Mouse (Mus musculus) small intestine, adult 2 months (tissue): ENCODE results near the gene Arid2. TPM values are rescaled to one million over a fixed set of nuclear protein-coding genes. Genes with fewer than 3 reads are reported as not detected.

Source experiments
- H3K27ac ChIP-seq: fragments of 200-500 bp; 2 replicates; pipeline ENCODE4 v1.5.1; 2012; ENCODE audit warnings: low read depth, low read length, control low read depth, inconsistent platforms; ENCODE audit not compliant: insufficient read depth
- H3K27me3 ChIP-seq: fragments of 200-500 bp; 2 replicates; pipeline ENCODE4 v1.6.1; 2012; ENCODE audit warnings: mild to moderate bottlenecking, moderate library complexity, low read length, inconsistent platforms; ENCODE audit not compliant: control insufficient read depth, insufficient read depth
- H3K36me3 ChIP-seq: fragments of 200-500 bp; 2 replicates; pipeline ENCODE4 v1.6.1; 2012; ENCODE audit warnings: mild to moderate bottlenecking, low read length, control low read depth, inconsistent platforms; ENCODE audit not compliant: control insufficient read depth, insufficient read depth
- H3K4me1 ChIP-seq: fragments of 200-500 bp; 2 replicates; pipeline ENCODE4 v1.6.1; 2012; ENCODE audit warnings: low read length, inconsistent platforms, mixed read lengths; ENCODE audit not compliant: control insufficient read depth, insufficient read depth, insufficient read length
- H3K4me3 ChIP-seq: fragments of 200-500 bp; 2 replicates; pipeline ENCODE4 v1.5.1; 2012; ENCODE audit warnings: low read depth, mild to moderate bottlenecking, control low read depth, inconsistent platforms, low read length, moderate library complexity
- CTCF ChIP-seq: fragments of 200-500 bp; IDR thresholded peaks from 2 replicates; pipeline ENCODE4 v1.5.1; 2012; ENCODE audit warnings: low read depth, mild to moderate bottlenecking, control low read depth, inconsistent platforms, low read length, moderate library complexity, mixed read lengths; ENCODE audit not compliant: insufficient replicate concordance, insufficient read length; ENCODE audit errors: extremely low read depth
- POLR2A ChIP-seq: fragments of 200-500 bp; IDR thresholded peaks from 2 replicates; pipeline ENCODE4 v1.6.1; 2012; ENCODE audit warnings: low read depth, mild to moderate bottlenecking, control low read depth, inconsistent platforms, low read length, moderate library complexity
- WGBS: fragments of 180-500 bp; shearing (Covaris S2); methylation state at CpG from one replicate; pipeline ENCODE4 v1.1.7; 2018; 5-methylcytosine and 5-hydroxymethylcytosine counted together
- polyA plus RNA-seq: library from polyadenylated mRNA; depleted of rRNA; stranded (reverse); fragments of >200 nt; gene quantifications from 2 replicates; pipeline ENCODE4 v1.2.3, GENCODE M21; 2012

The Arid2 gene
- polyA plus RNA-seq, 1 experiment: 12.3 TPM

DNA sequence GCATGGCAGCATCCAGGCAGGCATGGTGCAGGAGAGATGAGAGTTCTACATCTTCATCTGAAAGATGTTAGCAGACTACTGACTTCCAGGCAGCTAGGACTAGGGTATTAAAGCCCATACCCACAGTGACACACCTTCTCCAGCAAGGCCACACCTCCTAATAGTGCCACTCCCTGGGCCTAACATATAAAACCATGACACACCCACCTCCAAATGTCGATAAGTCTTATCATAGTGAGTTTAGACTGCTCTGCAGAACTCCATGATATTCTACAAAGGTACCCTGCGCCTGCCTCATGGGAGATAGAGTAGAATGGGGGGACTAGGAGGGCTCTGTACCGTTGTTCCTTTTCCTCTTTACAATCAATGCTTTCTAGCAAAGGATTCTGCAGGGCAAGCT, 55.6 kb downstream of the Arid2 start:
- no peak for TF ChIP-seq POLR2A
- no peak for TF ChIP-seq CTCF

GRCm38 (mm10) chr15:96344591-96345285, 57.4 kb downstream of the Arid2 start:
- peaks cover 5% of the 10 kb centered on the region; the same call in 1 of the 2 replicates for H3K4me1 ChIP-seq
- no peak overlapping the region for H3K4me3 ChIP-seq
- H3K27me3 ChIP-seq: no peaks in the 10 kb centered on the region
- TF ChIP-seq CTCF (no peak), POLR2A (no peak)
- no peaks in the 10 kb centered on the region for H3K36me3 ChIP-seq
- H3K27ac ChIP-seq: no peak overlapping the region
- 30% methylated on average over 6 of the region's 7 CpGs for WGBS

More for the DNA sequence above, 55.6 kb downstream of the Arid2 start:
- H3K4me1 ChIP-seq: peaks cover 5% of the 10 kb centered on the region; the same call in 1 of the 2 replicates
- H3K4me3 ChIP-seq: no peak overlapping the region
- H3K27me3 ChIP-seq: no peaks in the 10 kb centered on the region
- H3K36me3 ChIP-seq: no peaks in the 10 kb centered on the region
- H3K27ac ChIP-seq: peak overlapping the region; percentile 37; the same call in 1 of the 2 replicates
- WGBS: 32% methylated on average over 3 of the region's 3 CpGs

DNA sequence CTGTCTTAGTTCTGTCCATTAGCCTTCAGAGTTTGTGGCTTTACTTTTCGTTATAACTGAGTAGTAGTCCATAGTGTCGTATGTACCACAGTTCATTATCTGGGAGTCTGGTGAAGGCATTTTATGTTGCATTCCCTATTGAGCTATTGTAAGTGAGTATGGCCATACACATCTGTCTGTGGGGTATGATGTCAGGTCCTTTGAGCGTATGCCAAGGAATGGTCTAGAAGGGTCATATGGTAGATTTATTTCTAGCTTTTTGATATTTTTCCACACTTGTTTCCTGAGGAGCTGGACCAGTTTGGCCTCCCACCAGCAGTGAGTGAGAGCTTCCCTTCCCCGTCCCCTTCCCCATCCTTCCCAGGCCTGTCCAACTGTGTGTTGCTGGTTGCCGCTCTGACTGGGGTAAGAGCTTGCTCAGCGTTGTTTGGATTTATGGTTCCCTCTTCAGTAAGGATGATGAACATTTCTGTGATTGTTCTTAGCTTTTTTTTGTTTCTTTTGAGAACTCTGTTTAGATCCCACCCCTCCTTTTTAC, 58.1 kb downstream of the Arid2 start:
- Histone ChIP-seq H3K36me3 (peaks cover 3% of the 10 kb centered on the region), H3K27ac (no peak overlapping the region), H3K4me3 (no peak overlapping the region), H3K4me1 (peaks cover 5% of the 10 kb centered on the region; the same call in 1 of the 2 replicates), H3K27me3 (no peaks in the 10 kb centered on the region)
- WGBS: 73% methylated on average over 6 of the region's 6 CpGs
- TF ChIP-seq POLR2A (no peak), CTCF (no peak)

DNA sequence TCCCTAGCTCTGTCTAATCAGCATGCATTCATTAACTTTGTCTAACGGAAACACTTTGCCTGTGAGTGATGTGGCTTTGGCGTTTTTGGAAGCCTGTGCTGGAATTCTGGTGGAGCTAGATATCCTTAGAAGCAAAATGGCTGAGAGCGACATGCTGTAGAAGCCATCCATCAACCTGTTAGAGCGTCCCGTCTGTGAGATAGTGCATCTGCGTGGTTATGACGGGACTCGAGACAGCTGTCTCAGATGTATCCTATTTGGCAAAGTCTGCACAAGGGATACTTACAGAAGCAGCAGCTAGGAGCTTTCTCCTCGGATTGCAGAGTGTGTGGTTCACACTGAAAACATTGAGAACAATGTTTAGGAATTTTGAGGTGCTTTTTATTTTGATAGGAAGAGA, 64.1 kb downstream of the Arid2 start:
- H3K36me3 ChIP-seq: peaks cover 26% of the 10 kb centered on the region
- no peaks in the 10 kb centered on the region for H3K4me1 ChIP-seq
- TF ChIP-seq CTCF (no peak), POLR2A (no peak)
- WGBS: 91% methylated on average over 9 of the region's 9 CpGs
- no peaks in the 10 kb centered on the region for H3K27me3 ChIP-seq
- H3K27ac ChIP-seq: no peak overlapping the region
- H3K4me3 ChIP-seq: no peak overlapping the region

DNA sequence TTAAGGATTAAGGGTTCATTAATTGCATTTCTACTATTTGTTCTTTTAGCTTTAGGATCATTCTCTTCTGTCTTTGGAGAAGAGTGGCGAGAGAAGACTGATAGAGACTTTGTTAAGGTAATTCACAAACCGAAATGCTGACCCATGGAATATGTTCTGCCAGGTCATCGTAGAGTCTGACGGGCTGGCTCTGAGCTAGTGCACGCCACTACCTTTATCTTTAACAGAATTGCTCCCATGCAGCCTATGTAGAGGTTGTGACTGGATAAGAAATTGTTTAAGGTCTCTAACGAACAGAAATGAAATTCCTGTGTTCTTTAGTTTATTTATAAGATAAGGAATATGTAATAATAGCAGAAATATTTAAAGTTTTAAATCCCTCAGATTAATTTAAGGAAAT, 71.6 kb downstream of the Arid2 start:
- WGBS: 93% methylated on average over 6 of the region's 6 CpGs

DNA sequence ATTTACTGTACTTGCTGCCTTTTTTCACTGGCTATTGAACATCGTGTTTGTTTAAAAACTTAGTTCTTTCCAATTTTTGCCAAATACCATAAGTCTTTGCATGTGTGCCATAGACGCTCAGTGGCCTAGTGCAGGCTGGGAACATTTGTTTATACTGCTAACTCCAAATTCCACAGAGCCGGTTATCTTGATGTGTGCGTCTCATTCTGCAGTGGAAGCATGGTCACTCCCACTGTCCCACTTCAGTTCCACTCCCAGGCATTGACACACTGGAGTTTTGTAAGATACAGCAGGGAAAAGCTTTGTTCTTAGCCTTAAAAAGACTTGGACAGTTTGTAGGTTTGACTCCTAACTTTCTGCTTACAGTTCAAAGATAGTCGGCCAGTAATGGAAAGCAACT, 73.3 kb downstream of the Arid2 start:
- Histone ChIP-seq H3K27me3 (no peaks in the 10 kb centered on the region), H3K27ac (no peak overlapping the region), H3K4me3 (no peak overlapping the region), H3K4me1 (no peaks in the 10 kb centered on the region), H3K36me3 (peaks cover 51% of the 10 kb centered on the region)
- 74% methylated on average over 5 of the region's 5 CpGs for WGBS
- TF ChIP-seq POLR2A (no peak), CTCF (no peak)

More for the DNA sequence above, 71.6 kb downstream of the Arid2 start:
- Histone ChIP-seq H3K27ac (no peak overlapping the region), H3K36me3 (peaks cover 47% of the 10 kb centered on the region), H3K4me1 (no peaks in the 10 kb centered on the region), H3K27me3 (no peaks in the 10 kb centered on the region), H3K4me3 (no peak overlapping the region)
- no peak for TF ChIP-seq POLR2A
- TF ChIP-seq CTCF: no peak

DNA sequence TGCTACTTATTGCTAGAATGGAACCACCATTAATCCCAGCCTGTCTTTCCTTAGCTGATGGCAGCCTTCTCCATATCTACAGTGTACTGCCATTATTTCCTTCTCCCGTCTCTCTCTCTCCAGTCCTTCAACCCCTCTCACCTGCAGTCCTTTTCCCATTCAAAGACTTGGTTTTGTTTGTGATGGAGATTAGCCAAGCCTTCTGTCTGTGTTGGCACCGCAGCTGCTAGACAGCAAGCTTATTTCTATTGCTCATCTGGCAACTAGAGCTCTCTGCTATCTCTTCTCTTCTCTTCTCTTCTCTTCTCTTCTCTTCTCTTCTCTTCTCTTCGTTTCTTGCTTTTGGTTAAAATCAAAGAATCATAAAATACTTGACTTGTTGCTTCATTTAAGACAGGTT, 78.0 kb downstream of the Arid2 start:
- H3K27ac ChIP-seq: no peak overlapping the region
- H3K36me3 ChIP-seq: peaks cover 57% of the 10 kb centered on the region
- no peaks in the 10 kb centered on the region for H3K27me3 ChIP-seq
- TF ChIP-seq CTCF (no peak), POLR2A (no peak)
- 68% methylated on average over 3 of the region's 3 CpGs for WGBS
- H3K4me1 ChIP-seq: no peaks in the 10 kb centered on the region
- no peak overlapping the region for H3K4me3 ChIP-seq
